Mouse (Mus musculus) testis, postnatal 14 days (tissue): ENCODE results near the gene Actn2.

ENCODE experiments used
- DNase-seq: peaks from one replicate; pipeline ENCODE4 v3.0.0; 2021; ENCODE audit warnings: low spot score

Actn2 gene

GRCm38 (mm10) chr13:12340183-12340975 is at the start of gene Actn2:
Gene Actn2 (minus strand): TSS chr13:12340760.
- DNase-seq = peak; percentile 91

DNA sequence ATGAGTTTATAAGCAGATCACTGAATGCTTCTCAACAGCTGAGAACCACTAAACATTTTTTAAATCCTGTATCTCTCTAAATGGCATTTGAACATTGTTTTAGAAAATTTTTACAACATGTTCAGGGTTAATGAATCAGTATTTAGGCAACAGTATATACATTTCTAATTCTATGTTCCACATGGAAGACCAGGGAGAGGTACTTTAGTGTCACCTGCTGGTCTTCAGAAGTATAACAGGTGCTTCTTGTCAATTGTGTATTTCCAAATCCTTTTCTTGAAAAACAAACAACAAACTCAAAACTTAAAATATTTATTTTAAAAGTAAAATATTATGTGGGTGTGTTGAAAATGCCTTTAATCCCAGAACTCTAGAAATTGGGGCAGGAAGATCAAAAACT is 45.7 kb upstream of the Actn2 start:
- DNase-seq = no peak

DNA sequence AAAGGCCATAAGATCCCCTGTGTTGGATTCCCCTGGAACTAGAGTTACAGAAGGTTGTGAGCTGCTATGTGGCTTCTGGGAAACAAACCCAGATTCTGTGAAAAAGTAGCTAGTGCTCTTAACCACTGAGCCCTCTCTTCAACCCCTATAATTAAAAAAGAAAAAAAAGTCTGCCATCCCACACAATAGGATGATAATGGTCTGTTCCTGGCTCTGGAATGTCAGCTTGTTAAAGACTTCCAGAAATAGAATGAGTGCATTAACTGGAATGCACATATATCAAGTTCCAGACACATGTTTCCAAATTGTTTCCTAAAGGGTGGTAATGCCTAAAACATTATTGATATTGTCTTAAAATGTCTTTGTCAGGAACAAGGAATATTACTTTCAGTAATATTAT is 44.2 kb upstream of the Actn2 start:
- DNase-seq = no peak

DNA sequence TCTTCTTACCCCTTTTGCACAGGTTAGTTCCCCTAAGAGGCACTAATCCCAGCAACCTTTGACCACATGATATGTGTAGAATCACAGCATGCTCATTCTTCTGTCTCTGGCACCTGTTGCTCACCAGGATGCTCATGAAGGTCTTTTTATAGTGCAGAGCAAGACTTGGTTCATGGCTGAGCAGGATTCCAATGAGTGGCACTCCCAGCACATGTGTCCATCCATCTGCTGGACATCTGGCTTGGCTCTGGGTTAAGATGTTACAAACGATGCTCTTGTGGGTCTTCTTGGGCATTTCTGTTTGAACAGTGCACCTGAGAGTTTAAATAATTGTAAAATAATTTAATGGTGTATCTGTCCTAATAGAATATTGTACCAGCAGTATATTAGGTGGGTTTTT is 36.2 kb upstream of the Actn2 start:
- no peak for DNase-seq

DNA sequence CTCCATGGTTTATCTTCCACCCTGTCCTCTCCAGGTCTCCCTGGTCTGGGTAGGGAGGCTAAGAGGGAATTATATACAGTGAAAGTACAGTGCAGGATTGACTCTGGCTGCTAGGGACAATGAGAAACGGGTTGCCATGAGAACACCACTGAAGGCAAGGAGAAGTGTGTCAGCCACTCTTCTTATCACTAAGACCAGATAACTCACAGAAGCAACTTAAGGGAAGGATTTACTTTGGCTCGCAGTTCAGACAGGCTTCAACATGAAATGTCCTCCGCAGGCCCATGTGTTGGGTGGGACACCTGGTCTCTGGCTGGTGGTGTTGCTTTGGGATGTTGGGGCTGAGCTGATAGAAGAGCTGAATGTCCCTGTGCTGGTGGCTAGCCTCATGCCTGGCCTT is 32.2 kb upstream of the Actn2 start:
- DNase-seq = no peak

DNA sequence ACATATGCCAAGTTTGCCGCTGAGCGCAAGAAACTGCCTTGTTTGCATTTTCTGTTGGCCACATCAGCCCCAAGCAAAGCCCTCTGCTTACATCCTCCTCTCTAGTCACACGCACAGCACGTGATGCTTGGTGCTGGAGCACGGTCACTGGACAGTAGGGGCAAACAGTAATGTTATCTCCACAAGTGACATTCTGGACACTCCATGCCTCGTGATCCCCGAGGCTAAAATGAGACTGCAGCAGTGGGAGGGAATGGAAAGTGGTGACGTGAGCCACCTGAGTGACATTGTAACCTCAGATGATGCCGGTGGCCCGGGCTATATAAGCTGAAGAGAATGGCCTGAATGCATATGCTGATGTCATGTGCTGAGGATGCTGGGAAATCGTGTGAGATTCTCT is 29.4 kb upstream of the Actn2 start:
- no peak for DNase-seq

DNA sequence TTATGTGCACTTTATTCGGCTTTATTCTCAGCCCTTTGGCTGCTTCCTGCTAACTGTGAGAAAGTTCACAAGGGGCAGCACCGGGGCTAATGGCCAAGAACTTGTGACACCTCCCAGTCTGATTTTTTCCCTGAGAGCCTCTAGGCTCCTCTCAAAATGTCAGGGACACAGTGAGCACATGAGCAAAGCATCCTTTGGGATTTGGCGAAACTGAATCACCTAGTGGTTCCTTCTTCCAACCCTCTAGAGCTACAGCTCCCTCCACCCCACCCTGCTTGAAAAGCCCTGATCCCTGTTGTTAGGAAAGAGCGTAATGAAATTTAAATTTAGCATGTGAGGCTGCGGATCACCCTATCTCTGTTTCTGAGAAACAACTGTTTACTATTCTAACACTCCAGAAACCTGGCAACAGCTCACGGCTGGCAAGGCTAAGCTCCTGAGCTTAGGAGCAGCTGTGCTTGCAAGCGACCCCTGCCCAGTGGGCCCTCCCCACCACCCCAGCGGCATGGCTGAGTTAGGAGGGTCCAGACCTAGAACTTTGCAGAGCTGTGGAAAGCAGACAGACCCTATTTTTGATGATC is 28.6 kb upstream of the Actn2 start:
- peak; percentile 42 for DNase-seq

- no peak for DNase-seq
Observed at GRCm38 (mm10) chr13:12361486-12361885, 20.9 kb upstream of the Actn2 start.

DNA sequence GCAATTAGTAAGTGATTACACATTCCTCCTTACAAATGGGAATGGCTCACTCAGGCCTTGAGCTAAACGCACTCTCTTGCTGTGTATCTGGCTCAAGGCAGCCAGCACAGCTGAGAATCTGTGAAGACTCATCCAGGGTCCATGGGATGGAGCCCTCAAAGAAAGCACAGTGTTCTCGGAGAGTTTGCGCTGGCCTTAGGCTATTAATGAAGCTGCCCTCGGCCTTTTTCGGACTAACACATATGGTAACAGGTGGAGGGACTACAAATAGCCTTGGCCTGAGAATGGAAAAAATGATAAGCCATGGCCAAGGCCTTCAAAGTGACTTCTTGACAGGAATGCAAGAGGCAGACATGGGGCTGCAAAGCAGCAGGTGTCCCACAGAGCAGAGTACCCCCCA is 17.0 kb upstream of the Actn2 start:
- peak; percentile 18 for DNase-seq

DNA sequence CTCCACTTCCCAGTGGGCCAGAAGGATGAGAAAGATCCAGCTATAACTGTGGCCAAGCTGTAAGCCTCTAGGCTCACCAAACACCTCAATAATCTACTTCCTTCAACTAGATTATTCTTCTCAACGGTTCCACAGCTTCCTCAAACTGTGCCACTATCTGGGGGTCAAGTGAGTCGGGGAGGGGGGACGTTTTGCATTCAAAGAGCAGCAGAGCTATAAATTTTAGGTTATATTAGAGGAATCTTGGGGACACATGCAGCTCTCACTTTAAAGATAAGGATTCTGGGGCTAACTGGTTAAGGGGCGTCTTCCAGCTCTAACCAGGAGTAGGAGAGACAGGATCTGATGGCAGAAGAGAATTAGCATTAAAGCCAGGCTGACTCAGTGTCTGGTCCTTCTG is 15.6 kb upstream of the Actn2 start:
- DNase-seq = no peak

DNA sequence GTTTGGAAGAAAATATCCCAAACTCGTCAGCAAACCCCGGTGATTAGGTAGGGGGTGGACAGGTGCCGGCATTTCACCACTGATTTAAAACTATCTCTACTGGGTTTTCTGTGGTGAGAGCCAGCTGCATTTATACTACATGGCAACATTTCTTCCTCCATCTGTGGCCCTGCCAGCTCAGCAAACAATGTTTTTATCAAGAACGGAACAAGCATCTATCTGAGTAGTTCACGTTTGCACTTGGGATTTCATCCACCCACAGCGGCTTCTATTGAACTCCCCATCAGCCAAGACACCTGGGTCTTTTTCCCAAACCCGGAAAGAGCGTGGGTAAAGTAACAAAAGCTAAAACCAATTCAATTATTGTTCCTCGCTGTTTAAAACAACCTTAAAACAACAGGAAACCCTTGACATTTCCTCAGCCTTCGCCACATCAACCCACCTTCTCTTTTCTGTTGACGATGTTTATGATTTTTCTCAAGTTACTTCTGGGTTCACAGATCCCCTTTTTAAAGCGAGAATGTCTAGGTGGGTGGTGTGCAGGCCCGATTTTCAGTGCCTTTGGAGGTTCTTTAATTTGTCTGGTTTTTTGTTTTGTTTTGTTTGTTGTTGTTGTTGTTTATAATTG is 8.8 kb upstream of the Actn2 start:
- peak; percentile 12 for DNase-seq

DNA sequence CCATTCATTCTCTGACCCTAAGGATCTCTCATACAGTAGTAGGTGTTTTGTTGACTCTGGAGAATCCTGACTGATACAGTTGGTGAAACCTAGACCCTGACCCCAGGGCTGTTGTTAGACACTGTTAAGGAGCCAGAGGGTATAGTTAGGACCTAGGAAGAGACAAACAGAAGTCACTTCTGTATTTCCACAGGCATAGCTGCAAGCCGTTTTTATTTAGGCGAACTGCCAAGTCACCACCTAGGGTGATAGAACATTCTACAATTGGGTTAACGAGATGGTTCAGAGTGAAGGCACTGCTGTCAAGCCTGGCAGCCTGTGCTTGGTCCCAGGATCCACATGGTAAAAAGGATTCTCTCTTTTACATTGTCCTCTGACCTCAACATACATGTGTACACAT is 6.3 kb upstream of the Actn2 start:
- DNase-seq = no peak

DNA sequence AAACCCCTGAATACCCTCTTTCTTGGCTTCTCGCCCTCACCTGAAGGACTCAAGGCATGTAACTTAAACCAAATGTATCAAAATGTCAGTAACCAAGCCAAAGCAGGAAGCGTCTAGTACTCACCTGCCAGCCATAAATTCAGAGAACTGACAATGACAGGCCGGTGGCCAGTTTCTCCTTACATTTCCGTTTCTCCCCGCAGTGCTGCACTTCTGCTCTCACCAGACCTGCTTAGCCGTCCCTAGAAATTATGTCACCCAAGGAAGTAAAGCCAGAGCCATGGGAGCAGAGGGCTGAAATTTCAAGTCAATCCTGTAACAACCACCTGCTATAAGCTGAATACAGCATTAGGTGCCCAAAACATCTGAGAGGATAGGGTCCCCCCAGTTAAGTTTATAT is 887 bp upstream of the Actn2 start:
- no peak for DNase-seq

- no peak for DNase-seq
Observed at GRCm38 (mm10) chr13:12339446-12339845, 1.1 kb downstream of the Actn2 start.

DNA sequence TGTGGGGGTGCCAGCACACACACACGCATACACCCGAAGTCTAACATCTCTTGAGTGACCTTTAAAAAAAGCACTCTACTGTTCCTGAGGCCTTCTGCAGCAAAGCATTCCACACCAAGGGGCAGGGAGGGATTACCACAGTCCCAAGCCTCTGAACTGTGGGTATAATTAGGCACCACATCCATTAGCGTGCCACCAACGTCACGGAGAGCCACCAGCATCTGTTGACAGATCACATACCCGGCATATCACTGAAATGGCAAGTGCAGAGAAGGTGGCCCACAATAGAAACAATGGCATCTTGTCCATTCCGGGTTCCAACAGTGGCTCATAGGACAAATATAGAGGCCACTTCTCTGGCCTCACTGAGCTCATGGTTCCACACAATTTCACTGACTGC is 2.8 kb downstream of the Actn2 start:
- no peak for DNase-seq

- no peak for DNase-seq
Observed at GRCm38 (mm10) chr13:12334016-12334415, 6.5 kb downstream of the Actn2 start.

DNA sequence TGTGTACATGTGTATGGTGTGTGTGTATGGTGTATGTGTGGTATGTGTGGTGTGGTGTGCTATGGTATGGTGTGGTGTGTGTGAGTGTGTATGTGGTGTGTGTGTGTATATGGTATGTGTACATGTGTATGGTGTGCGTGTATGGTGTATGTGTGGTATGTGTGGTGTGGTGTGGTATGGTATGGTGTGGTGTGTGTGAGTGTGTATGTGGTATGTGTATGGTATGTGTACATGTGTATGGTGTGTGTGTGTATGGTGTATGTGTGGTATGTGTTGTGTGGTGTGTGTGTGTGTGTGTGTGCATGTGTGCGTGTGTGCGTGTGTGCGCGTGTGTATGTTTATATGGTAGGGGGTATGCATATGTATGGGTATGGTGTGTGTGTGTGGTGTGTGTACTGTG is 9.0 kb downstream of the Actn2 start:
- DNase-seq = no peak

DNA sequence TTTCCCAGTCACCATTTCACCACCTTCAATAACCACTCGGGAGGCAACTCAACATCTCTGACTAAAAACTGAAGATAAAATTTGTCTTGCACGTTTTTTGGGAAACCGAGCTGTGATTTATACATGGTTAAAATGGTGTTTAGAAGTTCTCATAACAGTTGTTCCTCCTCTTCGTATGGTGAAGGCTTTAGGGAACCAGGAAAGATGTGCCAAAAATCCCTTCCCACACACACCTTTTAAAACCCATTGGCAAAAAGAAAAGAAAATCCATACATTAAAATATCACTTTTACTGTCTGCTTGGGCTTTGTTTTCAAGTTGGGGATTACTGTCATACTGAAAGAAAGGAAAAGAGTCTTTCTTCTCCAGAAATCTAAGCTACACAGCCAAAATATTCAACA is 12.2 kb downstream of the Actn2 start:
- DNase-seq = no peak

DNA sequence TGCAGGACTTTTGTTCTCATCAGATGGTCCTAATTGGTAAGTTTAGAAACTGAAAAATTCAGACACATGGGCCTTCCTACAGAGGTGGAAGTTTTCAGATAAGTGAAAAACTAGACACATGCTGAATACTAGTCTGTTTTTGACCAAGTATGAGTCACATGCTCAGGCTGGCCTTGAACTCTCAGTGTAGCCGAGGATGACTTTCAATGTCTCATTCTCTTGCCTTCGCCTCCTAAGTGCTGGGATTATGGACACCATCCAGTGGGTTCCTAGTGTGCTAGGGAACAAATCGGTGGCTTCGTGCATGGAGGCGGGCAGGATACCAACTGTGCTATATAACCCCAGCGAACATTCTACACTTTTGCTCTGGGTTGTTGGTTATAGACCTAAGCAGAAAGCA is 13.0 kb downstream of the Actn2 start:
- DNase-seq = no peak

- no peak for DNase-seq
Observed at GRCm38 (mm10) chr13:12323076-12323625, 17.4 kb downstream of the Actn2 start.

- no peak for DNase-seq
Observed at GRCm38 (mm10) chr13:12320148-12320547, 20.4 kb downstream of the Actn2 start.

DNA sequence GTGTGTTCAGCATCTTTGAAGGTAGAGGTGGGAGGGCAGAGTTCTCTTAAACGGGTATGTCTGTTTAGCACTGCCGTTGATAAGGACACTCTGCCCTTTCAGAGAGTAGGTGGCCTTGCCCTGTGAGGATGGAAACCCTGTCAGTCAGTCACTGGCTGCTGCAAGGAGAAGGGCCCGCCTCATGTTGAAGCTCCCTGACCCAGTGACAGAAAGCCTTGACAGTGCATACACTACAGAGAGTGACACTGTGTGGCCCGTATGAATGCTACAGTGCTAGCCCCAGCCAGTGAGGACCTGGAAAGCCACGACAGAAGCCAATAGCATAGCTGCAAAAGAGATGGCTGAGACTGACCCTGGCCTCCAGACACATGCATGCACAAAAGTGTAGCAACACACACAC is 22.5 kb downstream of the Actn2 start:
- no peak for DNase-seq

GRCm38 (mm10) chr13:12317191-12317765 is 23.3 kb downstream of the Actn2 start:
- peak; percentile 33 for DNase-seq
